Mouse (Mus musculus): ENCODE results near the gene Wdr66. TPM values are rescaled to one million over a fixed set of nuclear protein-coding genes. Genes with fewer than 3 reads are reported as not detected.

The Wdr66 gene
- polyA plus RNA-seq, 1 experiment from 2014 or later: 3.1 TPM

DNA sequence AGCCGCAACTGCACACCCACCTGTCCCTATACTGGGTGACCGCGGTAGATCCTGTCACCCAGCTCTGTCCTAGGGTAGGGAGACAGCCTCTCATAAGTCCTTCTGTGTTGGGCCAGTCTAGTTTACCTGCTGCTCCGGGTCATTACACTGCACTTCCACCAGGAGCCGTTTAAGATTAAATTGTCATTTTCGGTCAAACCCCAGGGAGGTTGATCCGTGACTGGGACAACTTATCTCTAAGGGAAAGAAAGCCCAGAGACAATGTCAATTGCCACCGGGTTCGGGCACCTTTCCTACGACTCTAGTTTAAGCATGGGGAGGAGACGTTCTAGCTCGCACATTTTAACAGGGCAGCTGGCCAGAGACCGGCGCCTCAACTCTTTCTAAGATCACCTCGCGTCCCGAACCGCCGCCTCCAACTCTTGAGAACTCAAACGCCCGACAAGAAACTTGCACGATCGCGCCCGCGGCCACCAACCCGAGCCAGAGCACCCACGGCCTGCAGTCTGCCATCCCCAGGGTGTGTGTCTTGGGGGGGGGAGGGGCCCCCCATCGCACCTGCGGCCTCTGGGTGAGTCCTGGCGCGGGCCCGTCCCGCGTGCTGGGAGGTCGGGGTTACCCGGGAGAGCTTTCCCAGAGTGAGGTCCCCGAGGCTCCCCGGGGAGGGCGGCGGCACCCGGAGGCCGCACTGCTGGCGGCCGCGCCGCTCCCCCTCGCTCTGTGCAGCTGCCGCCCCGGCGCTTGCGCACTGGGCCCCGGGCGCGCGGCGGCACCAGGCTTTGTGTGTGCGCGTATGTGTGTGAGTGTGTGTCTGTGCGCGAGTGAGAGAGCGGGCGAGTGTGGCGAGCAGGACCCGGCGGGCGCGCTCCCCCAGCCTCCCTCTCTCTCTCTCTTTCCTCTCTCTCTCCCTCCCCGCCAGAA, 92.1 kb downstream of the Wdr66 start, which contains the start of gene Bcl7a:
TSS of gene Bcl7a (plus strand) at position 128 of the 921 bp plus-strand sequence.
- 1% methylated on average over 63 of the region's 69 CpGs for WGBS
- ATAC-seq (replicated peaks; ENCODE audit: extremely low read depth, insufficient read depth, low FRiP score): peak; percentile 77
- no peaks in the 10 kb centered on the region for H3K36me3 ChIP-seq (ENCODE audit: control insufficient read depth, insufficient read depth)

DNA sequence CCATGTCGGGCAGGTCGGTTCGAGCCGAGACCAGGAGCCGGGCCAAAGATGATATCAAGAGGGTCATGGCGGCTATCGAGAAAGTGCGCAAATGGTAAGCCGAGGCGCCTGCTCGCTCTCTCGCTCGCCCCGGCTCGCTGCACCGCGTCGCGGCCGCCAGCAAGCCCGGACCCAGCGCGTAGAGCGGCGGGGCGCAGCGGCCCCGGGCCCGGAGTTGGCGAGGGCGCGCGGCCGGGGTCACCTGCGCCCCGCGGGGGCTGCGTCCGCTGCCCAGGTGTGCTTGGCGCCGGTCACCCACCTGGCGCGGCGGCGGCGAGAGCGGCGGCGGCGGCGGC, 92.7 kb downstream of the Wdr66 start:
- ATAC-seq (replicated peaks; ENCODE audit: extremely low read depth, insufficient read depth, low FRiP score): peak; percentile 21
- H3K4me3 ChIP-seq (ENCODE audit: low read length): peak overlapping the region; percentile 89
- under 1% methylated on average over 51 of the region's 51 CpGs for WGBS
- peak overlapping the region; percentile 69 for H3K4me2 ChIP-seq (ENCODE audit: low read depth, low read length)
- no peaks in the 10 kb centered on the region for H3K36me3 ChIP-seq (ENCODE audit: control insufficient read depth, insufficient read depth)
- H3K4me1 ChIP-seq (ENCODE audit: control insufficient read depth, insufficient read depth, low read length): peaks cover 24% of the 10 kb centered on the region
- H3K9ac ChIP-seq (ENCODE audit: low read length): peak overlapping the region; percentile 98
- H3K27ac ChIP-seq (ENCODE audit: low read length): peak overlapping the region; percentile 99
- no peaks in the 10 kb centered on the region for H3K27me3 ChIP-seq (ENCODE audit: control insufficient read depth, insufficient read depth, low read length)
- H3K9me3 ChIP-seq (replicated peaks; ENCODE audit: control insufficient read depth, low read length): no peaks in the 10 kb centered on the region

More for the DNA sequence above, 92.1 kb downstream of the Wdr66 start, which contains the start of gene Bcl7a:
- H3K4me3 ChIP-seq (ENCODE audit: low read length): peak within 1 kb of the TSS; percentile 89
- no peaks in the 10 kb centered on the region for H3K9me3 ChIP-seq (replicated peaks; ENCODE audit: control insufficient read depth, low read length)
- peak within 1 kb of the TSS; percentile 99 for H3K27ac ChIP-seq (ENCODE audit: low read length)
- H3K9ac ChIP-seq (ENCODE audit: low read length): peak within 1 kb of the TSS; percentile 98
- H3K4me2 ChIP-seq (ENCODE audit: low read depth, low read length): peak within 1 kb of the TSS; percentile 69
- no peaks in the 10 kb centered on the region for H3K27me3 ChIP-seq (ENCODE audit: control insufficient read depth, insufficient read depth, low read length)
- peaks cover 24% of the 10 kb centered on the region for H3K4me1 ChIP-seq (ENCODE audit: control insufficient read depth, insufficient read depth, low read length)

DNA sequence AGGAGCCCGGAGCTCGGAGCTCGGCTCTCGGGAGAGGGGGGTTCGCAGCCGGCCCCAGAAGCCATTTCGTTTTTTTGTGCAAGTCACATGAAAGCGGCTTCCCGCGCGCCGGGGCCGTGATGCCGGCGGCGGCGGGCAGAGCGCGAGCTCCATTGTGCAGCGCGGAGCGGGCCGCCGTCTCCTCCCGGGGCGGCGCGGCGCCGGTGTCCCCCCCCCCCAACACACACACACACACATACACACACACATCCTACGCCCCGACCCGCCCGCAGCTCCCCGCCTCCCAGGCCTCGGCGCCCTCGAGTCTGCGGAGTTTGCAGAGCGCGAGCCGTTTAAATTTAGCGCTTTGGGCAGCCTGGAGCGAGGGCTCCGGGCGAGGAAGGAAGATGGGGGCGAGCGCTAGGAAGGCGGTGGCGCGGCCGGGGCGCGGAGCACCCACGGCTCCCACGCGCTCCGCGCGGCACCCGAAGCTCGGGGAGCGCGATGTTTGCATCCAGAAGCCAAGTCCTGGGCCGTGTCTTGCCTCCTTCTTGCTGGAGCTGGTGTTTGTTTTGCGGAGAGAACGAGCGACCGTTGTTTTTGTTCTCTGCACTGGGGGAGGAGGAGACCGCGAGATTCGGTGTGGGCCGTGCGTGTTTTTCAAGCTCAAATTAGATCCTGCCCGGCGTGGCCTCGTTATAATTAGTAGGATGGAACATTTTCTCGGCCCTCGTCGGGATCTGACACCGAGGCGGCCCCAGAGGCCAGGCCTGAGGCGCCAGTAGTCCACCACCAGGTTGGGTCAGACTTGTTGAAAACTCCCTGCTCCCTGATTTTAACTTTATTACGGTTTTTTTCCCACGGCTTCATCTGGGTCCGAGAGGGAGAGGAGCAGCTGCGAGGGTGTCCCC, 93.3 kb downstream of the Wdr66 start:
- ATAC-seq (replicated peaks; ENCODE audit: extremely low read depth, insufficient read depth, low FRiP score): peak; percentile 47
- WGBS: under 1% methylated on average over 85 of the region's 87 CpGs

DNA sequence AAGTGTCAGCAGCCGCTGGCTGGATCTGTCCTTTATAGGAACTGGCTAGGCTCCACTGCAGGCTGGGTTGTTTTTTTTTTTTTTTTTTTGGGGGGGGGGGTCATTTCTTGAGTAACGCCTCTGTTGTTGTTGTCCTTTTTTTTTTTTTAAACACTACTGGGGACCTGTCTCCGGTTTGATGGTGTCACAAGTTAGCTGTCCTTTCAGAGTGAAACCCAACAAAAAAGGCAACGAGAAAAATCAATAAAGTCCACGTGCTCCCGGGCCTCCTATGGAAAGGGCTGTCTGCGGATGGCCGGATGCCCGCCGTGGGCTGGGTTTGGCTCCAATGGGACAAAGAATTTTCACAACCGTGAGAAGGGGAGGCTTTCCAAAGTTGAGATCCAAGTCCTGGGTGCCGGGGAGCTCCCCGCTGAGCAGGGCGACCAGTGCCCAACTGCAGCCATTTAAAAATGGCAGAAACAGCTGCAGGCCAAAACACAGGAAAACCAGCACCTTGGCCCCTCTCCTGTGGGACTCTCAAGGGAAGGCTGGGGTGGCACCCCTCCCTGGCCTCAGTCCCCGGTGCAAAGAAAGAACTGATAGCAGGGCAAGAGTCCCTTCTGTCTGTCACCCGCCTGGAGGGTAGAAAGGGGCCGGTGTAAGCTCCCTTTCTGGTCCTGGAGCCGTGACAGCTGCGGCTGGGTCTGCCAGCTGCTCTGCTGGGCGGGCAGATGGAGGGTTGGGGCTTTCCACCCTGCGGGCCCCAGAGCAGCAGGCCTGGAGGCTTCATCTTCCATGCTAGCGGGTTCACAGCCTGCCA, 94.2 kb downstream of the Wdr66 start:
- peaks cover 33% of the 10 kb centered on the region for H3K4me1 ChIP-seq (ENCODE audit: control insufficient read depth, insufficient read depth, low read length)
- ATAC-seq (replicated peaks; ENCODE audit: extremely low read depth, insufficient read depth, low FRiP score): peak; percentile 21
- WGBS: 1% methylated on average over 22 of the region's 22 CpGs

More for the DNA sequence above, 93.3 kb downstream of the Wdr66 start:
- Histone ChIP-seq H3K27me3 (ENCODE audit: control insufficient read depth, insufficient read depth, low read length) (no peaks in the 10 kb centered on the region), H3K36me3 (ENCODE audit: control insufficient read depth, insufficient read depth) (no peaks in the 10 kb centered on the region), H3K9ac (ENCODE audit: low read length) (peak overlapping the region; percentile 98), H3K4me3 (ENCODE audit: low read length) (peak overlapping the region; percentile 89), H3K27ac (ENCODE audit: low read length) (peak overlapping the region; percentile 99), H3K9me3 (replicated peaks; ENCODE audit: control insufficient read depth, low read length) (no peaks in the 10 kb centered on the region), H3K4me2 (ENCODE audit: low read depth, low read length) (peak overlapping the region; percentile 69), H3K4me1 (ENCODE audit: control insufficient read depth, insufficient read depth, low read length) (peaks cover 26% of the 10 kb centered on the region)

DNA sequence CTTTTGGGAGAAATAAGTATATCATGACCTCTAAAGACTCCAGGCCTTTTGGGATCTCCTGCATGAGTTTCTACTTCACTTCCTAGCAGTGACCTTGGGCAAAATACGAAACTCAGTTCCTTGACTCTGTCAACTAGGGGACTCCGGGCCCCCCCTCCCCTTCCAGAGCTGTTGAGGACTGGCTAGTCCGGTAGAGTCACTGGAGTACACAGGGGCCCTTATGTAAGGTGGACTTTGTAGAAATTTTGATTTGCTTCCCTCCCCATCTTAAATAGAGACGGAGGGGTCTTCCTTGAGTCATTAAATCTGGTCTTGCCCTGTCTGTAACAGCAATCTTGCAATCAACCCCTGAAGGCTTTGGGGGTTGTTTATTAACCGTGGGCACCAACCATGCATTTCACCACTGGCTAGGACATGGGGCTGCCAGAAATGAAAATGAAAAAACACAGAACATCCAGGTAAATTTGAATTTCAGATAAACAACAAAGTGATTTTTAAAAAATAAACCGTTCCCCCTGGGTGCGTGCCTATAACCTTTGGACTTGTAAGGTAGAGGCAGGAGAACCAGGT, 94.9 kb downstream of the Wdr66 start:
- no peaks in the 10 kb centered on the region for H3K27me3 ChIP-seq (ENCODE audit: control insufficient read depth, insufficient read depth, low read length)
- H3K9me3 ChIP-seq (replicated peaks; ENCODE audit: control insufficient read depth, low read length): no peaks in the 10 kb centered on the region
- H3K9ac ChIP-seq (ENCODE audit: low read length): peak overlapping the region; percentile 98
- peak overlapping the region; percentile 89 for H3K4me3 ChIP-seq (ENCODE audit: low read length)
- peak overlapping the region; percentile 69 for H3K4me2 ChIP-seq (ENCODE audit: low read depth, low read length)
- ATAC-seq (replicated peaks; ENCODE audit: extremely low read depth, insufficient read depth, low FRiP score): no peak
- H3K27ac ChIP-seq (ENCODE audit: low read length): peak overlapping the region; percentile 99
- WGBS: 65% methylated on average over 7 of the region's 7 CpGs
- peaks cover 33% of the 10 kb centered on the region for H3K4me1 ChIP-seq (ENCODE audit: control insufficient read depth, insufficient read depth, low read length)
- H3K36me3 ChIP-seq (ENCODE audit: control insufficient read depth, insufficient read depth): no peaks in the 10 kb centered on the region

More for the DNA sequence above, 94.2 kb downstream of the Wdr66 start:
- no peaks in the 10 kb centered on the region for H3K27me3 ChIP-seq (ENCODE audit: control insufficient read depth, insufficient read depth, low read length)
- H3K36me3 ChIP-seq (ENCODE audit: control insufficient read depth, insufficient read depth): no peaks in the 10 kb centered on the region
- H3K9me3 ChIP-seq (replicated peaks; ENCODE audit: control insufficient read depth, low read length): no peaks in the 10 kb centered on the region
- H3K4me3 ChIP-seq (ENCODE audit: low read length): peak overlapping the region; percentile 89
- peak overlapping the region; percentile 69 for H3K4me2 ChIP-seq (ENCODE audit: low read depth, low read length)
- peak overlapping the region; percentile 98 for H3K9ac ChIP-seq (ENCODE audit: low read length)
- H3K27ac ChIP-seq (ENCODE audit: low read length): peak overlapping the region; percentile 99

DNA sequence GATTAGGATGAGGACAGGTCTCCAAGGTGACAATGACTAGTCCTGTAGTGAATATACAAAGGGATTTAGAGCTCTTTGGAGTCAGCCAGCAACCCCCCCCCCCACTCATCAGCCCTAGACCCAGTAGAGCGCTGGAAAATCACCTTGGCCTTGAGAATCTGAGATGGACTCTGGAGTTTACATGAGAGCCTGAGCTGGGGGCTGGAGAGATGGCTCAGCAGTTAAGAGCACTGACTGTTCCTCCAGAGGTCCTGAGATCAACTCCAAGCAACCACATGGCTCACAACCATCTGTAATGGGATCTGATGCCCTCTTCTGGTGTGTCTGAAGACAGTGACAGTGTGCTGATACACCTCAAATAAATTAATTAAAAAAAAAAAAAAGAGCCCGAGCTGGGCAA, 96.1 kb downstream of the Wdr66 start:
- Histone ChIP-seq H3K27ac (ENCODE audit: low read length) (no peak overlapping the region), H3K9ac (ENCODE audit: low read length) (no peak overlapping the region), H3K36me3 (ENCODE audit: control insufficient read depth, insufficient read depth) (no peaks in the 10 kb centered on the region), H3K9me3 (replicated peaks; ENCODE audit: control insufficient read depth, low read length) (no peaks in the 10 kb centered on the region), H3K4me1 (ENCODE audit: control insufficient read depth, insufficient read depth, low read length) (peaks cover 37% of the 10 kb centered on the region), H3K4me3 (ENCODE audit: low read length) (no peak overlapping the region), H3K27me3 (ENCODE audit: control insufficient read depth, insufficient read depth, low read length) (no peaks in the 10 kb centered on the region), H3K4me2 (ENCODE audit: low read depth, low read length) (no peak overlapping the region)
- ATAC-seq (replicated peaks; ENCODE audit: extremely low read depth, insufficient read depth, low FRiP score): no peak
- WGBS: 82% methylated on average over 2 of the region's 2 CpGs

DNA sequence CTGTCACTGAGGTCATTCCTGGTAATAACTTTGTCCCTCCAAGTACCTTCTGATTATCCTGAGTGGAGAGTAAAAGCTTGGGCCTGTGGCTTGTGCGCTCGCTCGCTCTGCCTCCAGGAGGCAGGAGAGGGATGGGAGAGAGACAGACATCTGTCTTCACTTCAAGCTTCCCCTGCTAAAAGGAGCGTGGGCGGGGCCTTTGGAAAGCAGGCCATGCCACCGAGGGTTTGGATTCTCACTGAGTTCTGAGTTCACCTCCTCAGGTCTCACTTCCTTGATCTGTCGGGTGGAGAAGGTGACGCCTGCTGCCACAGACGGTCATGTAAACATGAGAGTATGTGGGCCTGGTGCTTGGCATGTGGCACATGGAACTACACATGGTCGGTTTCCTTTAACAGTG, 98.5 kb downstream of the Wdr66 start:
- Histone ChIP-seq H3K36me3 (ENCODE audit: control insufficient read depth, insufficient read depth) (no peaks in the 10 kb centered on the region), H3K4me2 (ENCODE audit: low read depth, low read length) (no peak overlapping the region), H3K9me3 (replicated peaks; ENCODE audit: control insufficient read depth, low read length) (no peaks in the 10 kb centered on the region), H3K4me3 (ENCODE audit: low read length) (no peak overlapping the region), H3K4me1 (ENCODE audit: control insufficient read depth, insufficient read depth, low read length) (peaks cover 36% of the 10 kb centered on the region), H3K27me3 (ENCODE audit: control insufficient read depth, insufficient read depth, low read length) (no peaks in the 10 kb centered on the region), H3K9ac (ENCODE audit: low read length) (no peak overlapping the region), H3K27ac (ENCODE audit: low read length) (peak overlapping the region; percentile 54)
- ATAC-seq (replicated peaks; ENCODE audit: extremely low read depth, insufficient read depth, low FRiP score): no peak
- WGBS: 42% methylated on average over 10 of the region's 10 CpGs

DNA sequence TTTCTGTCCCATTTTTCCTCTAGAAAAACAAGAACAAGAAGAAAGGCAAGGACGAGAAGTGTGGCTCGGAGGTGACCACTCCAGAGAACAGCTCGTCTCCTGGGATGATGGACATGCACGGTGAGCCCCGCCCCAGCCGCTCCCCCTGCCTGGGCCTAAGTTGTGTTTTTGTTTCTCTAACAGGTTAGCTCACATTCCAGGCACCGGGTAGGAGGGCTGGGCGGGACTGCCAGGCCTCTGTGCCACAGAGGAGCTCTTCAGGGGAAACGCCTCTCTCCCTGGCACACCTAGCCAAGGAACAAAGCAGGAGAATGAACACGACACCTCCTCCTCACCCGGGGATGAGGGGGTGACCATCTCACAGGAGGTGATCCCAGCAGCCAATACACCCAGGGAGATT, 104.0 kb downstream of the Wdr66 start:
- peaks cover 30% of the 10 kb centered on the region for H3K36me3 ChIP-seq (ENCODE audit: control insufficient read depth, insufficient read depth)
- no peak overlapping the region for H3K27ac ChIP-seq (ENCODE audit: low read length)
- WGBS: 79% methylated on average over 11 of the region's 11 CpGs
- no peak overlapping the region for H3K9ac ChIP-seq (ENCODE audit: low read length)
- no peaks in the 10 kb centered on the region for H3K9me3 ChIP-seq (replicated peaks; ENCODE audit: control insufficient read depth, low read length)
- H3K4me3 ChIP-seq (ENCODE audit: low read length): no peak overlapping the region
- no peaks in the 10 kb centered on the region for H3K27me3 ChIP-seq (ENCODE audit: control insufficient read depth, insufficient read depth, low read length)
- no peak for ATAC-seq (replicated peaks; ENCODE audit: extremely low read depth, insufficient read depth, low FRiP score)
- H3K4me1 ChIP-seq (ENCODE audit: control insufficient read depth, insufficient read depth, low read length): peaks cover 8% of the 10 kb centered on the region
- H3K4me2 ChIP-seq (ENCODE audit: low read depth, low read length): no peak overlapping the region

Data from heart, embryonic 16.5 days (tissue).